Mouse (Mus musculus): ENCODE measurements around the gene Zfp335.
A peak's percentile ranks its signal among the peaks of the same experiment; 100 is the strongest.
"Not testable (repeated sequence)": the region's sequence is repeated elsewhere in the genome, so short reads cannot be mapped to it uniquely, and the experiment has no call there.

Gene Zfp335

DNA sequence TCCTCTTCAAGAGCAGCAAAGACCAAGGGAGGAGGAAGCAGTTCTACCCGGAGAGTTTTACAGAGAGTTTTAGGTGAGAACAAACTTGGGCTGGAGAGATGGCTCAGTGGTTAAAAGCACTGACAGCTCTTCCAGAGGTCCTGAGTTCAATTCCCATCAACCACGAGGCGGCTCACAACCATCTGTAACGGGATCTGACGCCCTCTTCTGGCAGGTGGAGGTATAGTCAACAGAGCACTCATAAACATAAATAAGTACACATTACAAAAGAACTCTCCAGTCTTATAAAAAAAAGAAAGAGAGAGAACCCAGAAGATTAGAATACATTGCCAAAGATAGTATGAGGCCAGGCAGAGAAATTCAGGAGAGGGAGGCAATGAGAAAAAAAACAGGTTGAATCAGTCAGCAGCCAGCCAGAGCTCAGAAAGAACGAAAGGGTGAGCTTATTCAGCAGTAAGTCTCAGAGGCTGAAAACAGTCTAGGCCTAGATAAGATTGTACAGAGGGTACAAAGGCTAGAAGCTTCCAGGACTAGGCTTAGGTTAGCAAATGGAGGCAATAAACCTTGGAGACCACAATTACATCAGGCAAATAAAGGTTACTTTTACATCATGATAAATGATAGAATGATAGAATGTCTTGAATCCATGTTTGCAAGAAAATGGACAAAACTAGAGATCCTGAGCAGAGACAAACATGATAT lies 39.8 kb downstream of the Zfp335 start:
- no peak for DNase-seq (ENCODE audit: low spot score in 2 of 2)

DNA sequence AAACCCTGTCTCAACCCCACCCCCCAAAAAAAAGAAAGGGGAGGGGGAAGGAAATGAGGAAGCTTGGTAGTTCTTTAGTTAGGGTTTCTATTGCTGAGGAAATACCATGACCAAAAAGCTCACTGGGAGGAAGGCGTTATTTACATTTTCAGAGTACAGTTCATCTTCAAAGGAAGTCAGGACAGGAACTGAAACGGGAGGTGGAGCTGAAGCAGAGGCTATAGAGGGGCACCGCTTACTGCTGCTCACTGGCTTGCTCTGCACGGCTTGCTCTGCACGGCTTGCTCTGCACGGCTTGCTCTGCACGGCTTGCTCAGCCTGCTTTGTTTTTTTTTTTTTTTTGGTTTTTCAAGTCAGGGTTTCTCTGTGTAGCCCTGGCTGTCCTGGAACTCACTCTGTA lies 43.1 kb downstream of the Zfp335 start:
- DNase-seq (ENCODE audit: low spot score in 2 of 2) = no peak

DNA sequence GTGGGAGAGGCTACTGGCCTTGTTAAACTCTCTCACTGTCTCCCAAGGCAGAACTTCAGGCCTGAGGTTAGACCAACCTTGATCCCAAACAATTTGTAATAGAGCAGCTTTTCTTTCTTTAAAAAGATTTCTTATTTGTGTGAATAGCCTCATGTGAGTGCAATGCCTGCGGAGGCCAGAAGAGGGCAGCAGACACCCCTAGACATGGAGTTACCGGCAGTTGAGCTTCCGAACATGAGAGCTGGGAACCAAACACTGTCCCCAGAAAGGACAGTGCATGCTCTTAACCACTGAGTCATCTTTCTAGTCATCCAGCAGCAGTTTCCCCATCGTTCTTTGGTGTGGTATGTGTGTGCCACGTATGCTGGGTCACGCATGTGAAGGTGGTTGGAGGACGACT lies 44.0 kb downstream of the Zfp335 start:
- DNase-seq (ENCODE audit: low spot score in 2 of 2) = no peak

DNA sequence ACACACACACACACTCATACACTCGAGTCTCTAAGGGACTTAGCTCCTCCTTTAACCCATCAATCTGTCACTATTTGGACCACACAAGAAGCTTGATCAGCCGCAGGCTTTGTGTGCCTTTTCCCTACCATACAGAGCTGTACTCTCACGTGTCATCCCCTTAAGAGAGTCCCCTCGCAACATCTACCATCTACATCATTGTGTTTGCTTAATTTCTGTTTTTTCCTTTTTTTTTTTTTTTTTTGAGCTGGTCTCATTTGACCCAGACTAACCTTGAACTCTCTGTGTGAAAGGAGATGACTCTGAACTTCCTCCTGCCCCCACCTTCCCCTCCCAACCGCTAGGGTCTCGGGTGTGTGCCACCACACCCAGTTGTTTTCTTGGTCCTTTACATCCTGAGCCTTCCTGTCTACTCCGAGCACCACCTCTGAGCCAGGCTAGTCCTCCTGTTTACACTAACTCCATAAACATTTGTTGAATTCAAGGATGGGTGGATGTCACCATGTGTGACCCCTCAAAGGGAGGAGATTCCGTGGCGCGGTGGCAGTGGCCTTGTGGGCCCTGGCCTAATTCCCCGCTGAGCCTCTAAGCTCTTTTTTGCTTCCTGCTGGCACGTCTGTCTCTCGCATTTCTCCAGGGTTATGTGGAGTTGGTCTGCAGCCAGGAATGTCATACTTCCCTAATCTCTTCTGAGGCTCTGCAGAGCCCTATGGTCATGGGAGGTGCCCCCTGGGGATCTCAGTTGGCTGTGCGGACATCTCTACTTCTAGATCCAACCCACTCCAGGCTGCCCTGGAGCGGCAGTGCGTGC lies 44.6 kb downstream of the Zfp335 start:
- no peak for DNase-seq (ENCODE audit: low spot score in 2 of 2)

DNA sequence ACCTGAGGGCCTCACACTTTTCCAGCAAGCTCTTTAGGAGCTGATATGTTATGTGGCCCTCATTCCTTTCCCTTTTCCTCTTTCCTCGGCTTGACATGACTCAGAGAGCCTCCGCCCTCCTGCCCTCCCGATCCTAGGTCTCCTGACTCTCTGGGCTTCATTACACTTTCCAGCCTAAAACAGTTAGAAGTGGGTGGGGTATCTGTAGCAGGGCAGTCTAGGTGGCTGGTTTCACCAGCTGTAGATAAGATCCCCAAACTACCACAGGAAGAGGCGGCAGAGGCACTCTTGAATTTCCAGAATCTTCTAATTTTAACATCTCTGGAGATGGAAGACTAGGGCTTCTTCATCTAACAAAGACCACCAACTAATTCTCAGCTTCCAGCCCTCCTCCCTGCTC lies 47.0 kb downstream of the Zfp335 start:
- no peak for DNase-seq (ENCODE audit: low spot score in 2 of 2)

DNA sequence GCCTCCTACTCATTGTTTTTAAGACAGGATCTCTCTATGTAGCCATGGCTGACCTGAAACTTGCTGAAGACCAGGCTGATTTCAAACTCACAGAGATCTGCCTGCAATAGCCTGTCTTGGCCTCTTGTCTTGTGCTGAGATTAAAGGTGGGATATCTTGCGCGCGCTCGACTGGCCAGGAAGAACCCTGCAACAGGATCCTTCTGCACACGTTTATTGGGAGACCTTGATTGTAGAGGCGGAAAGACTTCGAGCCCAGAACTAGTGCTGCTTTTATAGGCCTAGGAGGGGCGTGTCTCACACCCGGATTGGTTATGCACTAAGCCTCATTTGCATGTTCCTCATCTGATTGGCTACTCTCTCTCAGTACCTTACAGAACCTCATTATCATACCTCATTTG lies 48.1 kb downstream of the Zfp335 start:
- not testable (repeated sequence) for DNase-seq (ENCODE audit: low spot score in 2 of 2)

DNA sequence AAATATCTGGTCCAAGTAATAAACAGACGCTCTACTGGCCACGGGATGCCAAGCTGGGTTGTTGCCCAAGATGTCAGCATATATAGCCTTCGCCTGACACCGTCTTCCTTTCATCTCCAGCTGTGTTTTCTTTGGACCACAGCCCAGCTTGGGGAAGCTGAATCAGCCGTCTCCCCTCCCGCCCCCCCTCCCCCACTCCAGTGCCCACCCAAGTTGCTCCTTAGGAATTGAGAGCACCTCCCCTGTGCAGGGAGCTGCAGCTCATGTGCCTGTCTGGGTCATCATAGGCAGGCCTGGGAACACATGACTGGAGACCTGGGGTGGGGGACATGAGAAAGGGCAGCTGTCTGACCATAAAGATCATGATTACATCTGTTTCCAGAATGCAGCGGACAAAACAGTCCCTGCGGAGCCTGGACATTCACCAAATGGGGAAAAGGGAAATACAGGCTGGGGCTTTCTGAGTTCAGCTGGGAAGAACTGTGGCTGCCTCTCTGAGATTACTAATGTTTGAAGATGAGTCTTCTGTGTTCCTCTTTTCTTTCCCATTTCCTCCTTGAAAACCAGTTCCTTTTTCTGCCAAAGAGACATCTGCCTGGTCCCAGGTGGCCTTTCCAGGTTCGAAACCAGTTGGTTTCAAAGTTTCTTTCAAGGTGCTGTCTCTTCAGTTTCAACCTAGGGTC lies 49.2 kb downstream of the Zfp335 start:
- peak in 1 of 2 experiments; percentile 48 for DNase-seq (ENCODE audit: low spot score in 2 of 2)

DNA sequence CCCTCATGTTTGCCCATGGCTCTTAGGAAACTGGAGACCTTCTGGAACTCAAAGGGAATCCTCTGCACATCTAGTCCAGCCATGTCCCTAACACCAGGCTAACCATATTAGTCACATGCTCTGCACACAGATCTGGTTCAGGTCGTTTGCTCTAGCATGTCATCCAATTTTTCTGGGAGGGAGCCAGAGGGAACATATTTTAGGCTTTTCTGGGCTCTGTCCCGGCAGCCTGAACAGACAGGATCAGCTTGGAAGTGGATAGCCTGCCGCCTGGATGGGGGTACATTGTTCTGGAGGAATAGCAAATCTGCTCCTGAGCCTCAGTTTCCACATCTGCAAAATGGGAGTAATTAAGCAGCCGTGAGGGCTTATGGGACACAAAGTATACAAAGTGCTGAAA lies 50.5 kb downstream of the Zfp335 start:
- DNase-seq (ENCODE audit: low spot score in 2 of 2) = no peak

DNA sequence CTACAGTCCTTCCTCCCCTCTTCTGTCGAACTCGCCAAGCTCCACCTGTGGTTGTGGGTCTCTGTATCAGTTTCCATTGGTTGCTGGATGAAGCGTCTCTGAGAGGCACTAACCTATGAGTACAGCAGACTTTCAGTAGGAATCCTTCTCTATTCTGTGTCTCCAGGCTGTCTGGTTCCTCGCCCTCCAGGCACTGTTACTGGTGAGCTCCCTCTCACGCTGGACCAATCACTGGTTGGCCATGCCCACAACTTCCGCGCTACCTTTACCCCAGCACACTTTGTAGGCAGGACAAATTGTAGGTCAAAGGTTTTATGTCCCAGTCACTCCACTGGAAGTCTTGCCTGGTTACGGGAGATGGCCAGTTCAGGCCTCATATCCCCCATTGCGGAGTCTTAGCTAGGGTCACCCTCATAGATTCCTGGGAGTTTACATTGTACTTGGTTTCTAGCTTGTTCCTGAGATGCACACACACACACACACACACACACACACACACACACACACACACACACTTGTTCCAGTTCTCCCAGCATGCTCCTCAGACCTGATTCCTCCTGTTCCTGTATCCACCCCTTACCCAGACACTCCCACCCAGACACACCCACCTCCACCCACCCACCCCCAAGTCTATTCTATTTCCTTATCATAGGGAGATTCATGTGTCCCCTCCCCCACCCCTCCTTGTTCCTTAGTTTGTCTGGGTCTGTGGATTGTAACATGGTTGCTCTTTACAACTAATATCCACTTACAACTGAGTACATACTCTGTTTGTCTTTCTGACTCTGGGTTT lies 51.7 kb downstream of the Zfp335 start:
- no peak for DNase-seq (ENCODE audit: low spot score in 2 of 2)

DNA sequence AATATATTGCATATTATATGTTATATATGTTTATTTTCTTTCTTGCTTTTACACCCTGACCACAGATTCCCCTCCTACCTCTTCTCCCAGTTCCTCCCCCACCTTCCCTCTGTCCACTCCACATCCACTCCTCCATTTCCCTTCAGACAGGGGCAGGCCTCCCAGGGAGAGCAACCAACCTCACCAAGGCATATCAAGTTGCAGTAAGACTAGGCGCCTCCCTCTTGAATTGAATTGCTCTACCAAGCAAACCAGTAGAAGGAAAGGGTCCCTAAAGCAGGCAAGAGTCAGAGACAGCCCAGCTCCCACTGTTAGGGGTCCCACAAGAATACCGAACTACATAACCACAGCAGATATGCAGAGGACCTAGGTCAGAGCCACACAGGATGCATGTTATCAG lies 52.4 kb downstream of the Zfp335 start:
- DNase-seq (ENCODE audit: low spot score in 2 of 2) = no peak

DNA sequence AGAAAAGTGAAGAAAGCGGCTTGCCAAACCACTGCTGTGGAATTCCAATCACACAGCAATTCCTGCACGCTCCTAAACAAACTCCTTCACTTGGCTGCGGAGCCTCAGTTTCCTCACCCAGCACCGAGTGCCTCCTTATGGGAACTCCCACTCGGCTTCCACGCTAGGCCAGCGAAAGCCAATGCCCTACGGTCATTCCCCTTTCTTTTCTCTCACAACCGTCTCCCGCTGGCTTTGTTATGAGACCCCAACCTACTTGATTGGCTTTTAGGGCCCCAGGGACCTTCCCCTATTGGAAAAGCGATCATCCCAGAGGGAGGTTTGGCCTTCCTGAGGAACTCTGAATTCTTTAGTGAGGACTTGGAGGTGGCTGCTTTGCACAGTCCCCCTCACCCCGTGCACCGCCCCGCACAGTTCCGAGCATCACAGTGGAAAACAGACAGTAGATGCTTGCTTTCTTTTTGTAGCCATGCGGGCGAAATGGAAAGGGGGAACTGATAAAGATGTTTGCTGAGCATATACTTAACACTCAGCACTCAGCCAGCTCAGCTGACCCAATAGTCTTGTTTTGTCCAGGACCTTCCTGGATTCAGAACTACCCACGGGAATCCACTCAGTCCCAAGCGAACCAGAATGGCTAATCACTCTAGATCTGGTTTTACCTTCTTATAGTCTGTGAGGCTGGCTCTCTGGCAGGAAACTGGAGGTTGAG lies 53.6 kb downstream of the Zfp335 start:
- DNase-seq (ENCODE audit: low spot score in 2 of 2) = no peak

DNA sequence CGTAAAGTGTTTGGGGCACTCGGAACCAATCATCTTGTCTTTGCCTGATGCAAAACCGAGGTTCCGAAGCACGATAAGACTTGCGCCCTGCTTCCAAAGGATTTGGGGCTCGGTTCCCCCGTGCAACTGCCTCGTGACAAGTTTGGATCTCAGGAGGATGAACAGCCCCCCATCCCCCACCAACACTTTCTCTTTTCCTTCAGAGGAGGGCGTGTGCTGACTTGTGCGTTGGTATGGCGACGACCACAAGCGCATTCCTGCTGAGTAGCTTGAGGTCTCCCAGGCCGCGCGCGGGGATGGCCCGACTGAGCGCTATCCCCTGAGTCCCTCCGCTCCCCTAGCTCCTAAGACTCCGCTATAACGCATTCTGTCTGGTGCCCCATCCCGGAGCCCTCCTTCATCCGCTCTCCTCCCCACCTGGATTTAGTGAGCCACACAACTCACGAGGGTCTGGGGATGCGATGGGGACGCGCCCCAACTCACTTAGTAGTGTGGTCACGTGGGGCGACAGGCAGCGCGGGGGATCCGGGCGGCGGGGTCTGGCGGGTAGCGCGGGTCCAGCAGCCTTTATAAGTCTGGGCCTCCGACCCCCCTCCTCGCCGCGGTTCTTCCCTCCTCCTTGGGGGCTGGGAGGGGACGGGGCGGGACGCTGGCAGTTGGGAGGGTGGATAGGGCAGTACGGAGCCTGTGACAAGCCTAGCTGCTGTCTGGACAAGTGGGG lies 54.3 kb downstream of the Zfp335 start, which contains the start of gene Pltp:
Pltp (minus strand) TSS at position 611 of the 721 bp plus-strand sequence.
- peak in 1 of 2 experiments; percentile 36 for DNase-seq (ENCODE audit: low spot score in 2 of 2)

DNA sequence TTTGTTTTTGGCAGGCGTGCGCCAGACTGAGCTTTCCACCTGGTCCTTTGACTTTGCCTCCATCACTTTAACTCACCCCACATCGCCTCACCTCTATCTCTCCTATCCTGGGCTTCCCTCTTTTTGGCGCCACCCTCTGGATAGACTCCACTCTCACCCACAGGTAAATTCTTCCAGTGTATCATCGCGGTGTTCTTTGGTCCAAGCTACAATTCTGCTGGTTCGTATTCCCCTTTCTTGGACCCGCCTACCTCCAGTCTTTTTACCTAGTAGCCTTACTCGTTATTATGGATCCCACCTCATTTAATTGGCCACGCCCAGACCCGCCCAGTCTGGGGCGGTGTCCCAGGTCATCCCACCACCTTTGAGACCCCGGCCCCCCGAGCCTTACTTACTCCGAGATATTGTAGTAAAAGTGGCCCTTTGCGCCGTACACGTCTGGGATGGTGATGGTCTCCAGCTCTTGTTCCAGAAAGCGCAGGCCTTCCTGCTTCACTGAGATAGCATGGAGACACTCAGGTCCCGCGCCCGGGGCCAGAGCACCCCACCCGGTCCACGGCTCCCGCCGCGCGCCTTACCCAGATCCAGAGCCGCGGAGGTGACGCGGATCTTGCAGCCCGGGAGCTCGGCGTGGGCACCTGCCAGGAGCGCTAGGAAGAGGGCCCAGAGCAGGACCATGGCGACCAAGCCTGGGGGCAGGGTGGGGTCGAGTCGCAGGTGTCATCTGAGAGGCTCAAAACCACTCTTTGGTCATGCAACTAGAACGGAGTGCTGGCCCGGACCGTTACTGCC lies 55.1 kb downstream of the Zfp335 start:
- no peak for DNase-seq (ENCODE audit: low spot score in 2 of 2)

DNA sequence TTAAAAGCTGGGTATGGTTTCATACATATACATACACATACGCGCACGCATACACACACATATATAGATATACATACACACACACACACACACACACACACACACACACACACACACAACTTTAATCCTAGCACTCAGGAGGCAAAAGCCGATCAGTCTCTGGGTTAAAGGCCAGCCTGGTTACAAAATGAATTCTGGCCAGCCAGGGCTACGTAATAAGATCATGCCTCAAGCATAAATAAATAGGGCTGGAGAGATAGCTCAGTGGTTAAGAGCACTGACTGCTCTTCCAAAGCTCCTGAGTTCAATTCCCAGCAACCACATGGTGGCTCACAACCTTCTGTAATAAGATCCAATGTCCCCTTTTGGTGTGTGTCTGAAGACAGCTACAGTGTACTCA lies 56.0 kb downstream of the Zfp335 start:
- not testable (repeated sequence) for DNase-seq (ENCODE audit: low spot score in 2 of 2)

DNA sequence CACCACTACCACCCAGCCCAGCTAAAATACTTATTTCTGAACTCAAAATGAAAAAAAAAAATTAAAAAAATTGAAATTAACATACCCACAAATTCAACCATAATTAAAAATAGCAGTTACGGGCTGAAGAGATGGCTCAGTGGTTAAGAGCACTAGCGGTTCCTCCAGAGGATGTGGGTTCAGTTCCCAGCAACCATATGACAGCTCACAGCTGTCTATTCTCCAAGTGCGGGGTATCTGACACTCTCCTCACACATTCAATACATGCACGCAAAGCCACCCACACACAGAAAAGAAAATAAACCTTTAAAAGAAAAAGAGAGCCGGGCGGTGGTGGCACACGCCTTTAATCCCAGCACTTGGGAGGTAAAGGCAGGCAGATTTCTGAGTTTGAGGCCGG lies 61.5 kb downstream of the Zfp335 start:
- DNase-seq (ENCODE audit: low spot score in 2 of 2) = no peak

DNA sequence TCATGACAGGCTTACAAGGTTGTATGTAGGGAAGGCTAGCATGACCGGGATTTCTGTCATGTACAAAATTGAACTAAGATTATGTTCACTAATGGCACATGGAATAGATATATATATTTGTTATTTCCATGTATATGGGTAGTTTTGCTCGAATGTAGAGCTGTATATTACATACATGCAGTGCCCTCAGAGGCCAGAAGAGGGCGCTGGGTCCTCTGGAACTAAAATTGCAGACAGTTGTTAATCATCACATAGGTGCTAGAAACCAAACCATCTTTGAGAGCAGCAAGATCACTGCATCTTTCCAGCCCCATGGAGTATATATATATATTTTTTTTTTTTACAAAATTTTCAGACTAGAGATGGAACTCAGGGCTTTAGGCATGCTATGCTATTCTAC lies 65.8 kb downstream of the Zfp335 start:
- DNase-seq (ENCODE audit: low spot score in 2 of 2) = no peak
